Mouse (Mus musculus) embryonic stem cell, embryonic (primary cell): Measurements from ENCODE around the gene Gm20388.

Experiments used
- CTCF ChIA-PET, 4 experiments: fragments of 300-600 bp in 2 of 4; fragments of 350-600 bp in 2 of 4; sonication (Branson Sonifier 250); formaldehyde crosslinking; loops; one replicate each; lab custom pipeline; 2022; ENCODE audit warnings: inconsistent platforms in 2 of 4; lab: Charles Lee
- POLR2A ChIA-PET, 4 experiments: fragments of 300-600 bp in 2 of 4; fragments of 350-600 bp in 2 of 4; sonication (Branson Sonifier 250); formaldehyde crosslinking; loops; one replicate each; lab custom pipeline; 2022; ENCODE audit warnings: antibody characterized with exemption in 4 of 4, inconsistent platforms in 1 of 4; lab: Charles Lee

Gene Gm20388

DNA sequence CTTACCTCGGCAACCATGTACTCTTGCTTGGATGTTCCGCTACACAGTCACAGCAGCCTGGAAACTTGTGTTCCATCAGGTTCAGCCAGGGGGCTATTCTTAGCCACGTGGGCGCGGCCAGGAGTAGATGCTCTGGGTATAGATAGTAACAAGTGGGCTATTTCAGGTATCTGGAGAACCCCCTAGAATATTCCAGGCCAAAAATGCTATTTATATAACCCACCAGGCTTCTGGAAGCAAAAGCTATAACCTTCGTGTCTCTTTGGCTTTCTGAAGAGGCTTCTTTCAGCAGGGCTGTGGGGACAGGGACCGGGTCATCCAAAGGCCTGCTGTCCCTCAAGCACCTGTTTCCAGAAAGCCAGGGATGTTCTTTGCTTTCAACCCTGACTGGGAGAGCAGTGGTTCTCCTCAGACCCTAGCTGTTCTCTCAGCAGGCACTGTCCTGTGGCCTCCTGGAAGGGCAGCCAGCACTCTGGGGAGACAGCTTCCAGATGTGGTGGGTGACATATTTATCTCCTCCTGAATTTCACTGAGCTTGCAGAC is 2540.6 kb downstream of the Gm20388 start:
- POLR2A ChIA-PET, result interaction anchor here in 3 of 4 experiments (0.8 to 1.5 kb wide), 3 partner anchors 13 to 116 kb away, joined by 3 to 5 read pairs (median 4); no protein-coding TSS in a partner anchor
- CTCF ChIA-PET, result interaction anchor here in 1 of 4 experiments (0.5 kb wide), 1 partner anchor 22 kb away, joined by 3 read pairs; no protein-coding TSS in a partner anchor

- CTCF ChIA-PET, result interaction anchor here in 2 of 4 experiments (0.7 kb wide), 2 partner anchors 302 to 768 kb away, joined by 4 to 5 read pairs; no protein-coding TSS in a partner anchor
- POLR2A ChIA-PET, result interaction anchor here in 3 of 4 experiments (0.7 to 1.5 kb wide), 5 partner anchors 9 to 133 kb away, joined by 3 to 4 read pairs (median 3); partner anchors contain the start of gene Mvd (in 3 of the 3)
These were observed 2541.5 kb downstream of the Gm20388 start for GRCm38 (mm10) chr8:122452154-122452553.

DNA sequence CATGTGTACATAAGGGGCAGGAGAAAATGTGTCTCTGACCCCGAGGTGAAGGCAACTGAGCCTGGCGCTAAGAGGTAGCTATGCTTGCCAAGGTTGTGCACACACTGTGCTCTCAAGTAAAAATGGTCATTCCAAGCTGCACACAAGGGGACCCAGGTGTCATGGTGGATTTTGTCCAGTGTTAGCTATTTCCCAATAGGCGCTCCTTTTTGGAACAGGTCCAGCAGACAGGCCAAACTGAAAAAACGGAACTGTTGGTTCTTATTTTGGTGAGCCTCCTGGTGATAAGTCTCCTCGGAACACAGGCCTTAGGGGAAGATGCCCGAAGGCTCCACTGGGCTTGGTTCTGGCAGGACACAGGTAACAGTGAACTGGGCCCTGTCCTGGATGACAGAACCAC is 2543.8 kb downstream of the Gm20388 start:
- CTCF ChIA-PET, result no interaction called here
- POLR2A ChIA-PET, result interaction anchor here in 1 of 4 experiments (1.0 to 1.6 kb wide), 2 partner anchors 10 to 11 kb away, joined by 3 to 5 read pairs; partner anchors contain the start of gene Mvd

DNA sequence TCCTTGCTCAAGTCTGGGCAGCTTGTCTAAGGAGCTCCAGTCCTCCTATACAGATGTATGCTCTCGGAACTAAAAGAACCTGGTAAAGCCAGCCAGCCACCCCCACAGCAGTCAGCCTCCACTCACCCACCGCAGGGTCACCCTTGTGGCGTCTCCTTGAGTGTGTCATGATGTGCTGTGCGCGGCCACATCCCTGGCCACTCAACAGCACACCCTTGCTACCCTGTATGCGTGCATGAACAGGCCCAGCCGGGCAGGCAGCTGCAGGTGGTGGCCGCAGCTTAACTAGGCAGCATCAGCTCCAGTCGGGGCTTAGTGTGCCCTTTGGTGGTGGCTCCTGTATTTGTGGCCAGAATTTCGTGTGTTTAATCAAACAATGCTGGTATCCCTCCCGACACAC is 2546.5 kb downstream of the Gm20388 start:
- ChIA-PET POLR2A (interaction anchor here in 2 of 4 experiments (1.0 to 2.5 kb wide), 5 partner anchors 14 to 66 kb away, joined by 3 to 9 read pairs (median 8); partner anchors contain the start of gene Mvd (in 2 of the 2)), CTCF (interaction anchor here in 1 of 4 experiments (0.7 to 0.9 kb wide), 2 partner anchors 14 to 101 kb away, joined by 3 to 4 read pairs; partner anchors contain the start of gene Mvd)

DNA sequence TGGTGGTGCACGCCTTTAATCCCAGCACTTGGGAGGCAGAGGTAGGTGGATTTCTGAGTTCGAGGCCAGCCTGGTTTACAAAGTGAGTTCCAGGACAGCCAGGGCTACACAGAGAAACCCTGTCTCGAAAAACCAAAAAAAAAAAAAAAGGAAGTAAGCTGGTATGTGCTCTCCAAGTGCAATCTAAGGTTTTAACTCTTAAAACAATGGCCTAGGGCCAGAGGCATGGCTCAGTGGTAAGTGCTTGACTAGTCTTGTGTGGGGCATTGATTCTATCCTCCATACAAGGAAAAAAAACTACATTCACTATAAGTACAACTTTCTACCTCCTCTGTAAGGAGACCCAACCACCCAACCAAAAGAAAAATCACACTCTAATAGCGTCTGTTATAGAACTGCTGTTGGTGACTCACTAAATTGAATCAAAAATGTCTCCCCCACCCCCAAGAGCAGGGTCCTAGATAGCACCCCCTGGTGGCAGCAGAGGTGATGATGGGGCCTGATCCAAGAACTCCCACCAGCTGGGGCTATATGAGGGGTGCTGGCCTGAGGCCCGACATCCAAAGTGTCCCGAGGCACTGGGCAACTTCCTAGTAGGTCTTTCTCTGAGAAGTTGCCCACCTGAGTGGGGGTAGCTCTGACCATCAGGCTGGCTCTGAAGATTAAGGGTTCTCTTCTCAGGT is 2548.7 kb downstream of the Gm20388 start:
- ChIA-PET CTCF (interaction anchor here (0.5 to 1.8 kb wide), 10 partner anchors 10 to 1069 kb away, joined by 3 to 31 read pairs (median 4); partner anchors contain the start of gene Mvd (in 2 of the 4)), POLR2A (interaction anchor here in 3 of 4 experiments (0.7 to 6.8 kb wide), 21 partner anchors 10 to 509 kb away, joined by 3 to 91 read pairs (median 3); partner anchors contain the start of genes Cyba (in 1 of the 3), Galns (in 1 of the 3), Mvd (in 1 of the 3) and Zfpm1 (in 1 of the 3))

DNA sequence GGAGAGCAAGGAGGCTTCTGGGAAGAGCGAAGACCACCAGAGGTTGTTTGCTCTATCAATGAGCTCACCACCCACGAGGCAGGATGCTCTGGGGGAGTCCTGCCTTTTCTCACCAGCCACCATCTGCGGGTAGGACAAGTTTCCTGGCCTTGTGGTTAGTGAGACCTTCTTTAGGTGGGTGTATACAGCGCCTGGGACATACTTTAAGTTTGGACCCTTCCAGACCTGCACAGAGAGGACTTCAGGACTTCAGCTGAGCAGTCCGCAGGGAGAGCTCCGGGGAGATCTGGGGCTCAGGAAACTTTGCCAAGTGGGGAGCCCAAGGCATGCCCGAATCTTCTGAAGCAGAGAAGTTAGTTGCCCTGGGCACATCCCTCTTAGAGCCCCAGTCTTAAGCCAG is 2549.3 kb downstream of the Gm20388 start:
- POLR2A ChIA-PET, result interaction anchor here in 3 of 4 experiments (0.6 to 6.8 kb wide), 25 partner anchors 9 to 510 kb away, joined by 3 to 91 read pairs (median 3); partner anchors contain the start of genes Mvd (in 2 of the 3), Cyba (in 1 of the 3), Galns (in 1 of the 3) and Zfpm1 (in 1 of the 3)
- CTCF ChIA-PET, result interaction anchor here (0.5 to 1.8 kb wide), 16 partner anchors 9 to 1343 kb away, joined by 3 to 31 read pairs (median 4); partner anchors contain the start of gene Mvd (in 2 of the 4)

- ChIA-PET POLR2A (interaction anchor here in 3 of 4 experiments (0.6 to 6.8 kb wide), 36 partner anchors 8 to 511 kb away, joined by 3 to 91 read pairs (median 3); partner anchors contain the start of genes Mvd (in 2 of the 3), Cdt1 (in 1 of the 3), Cyba (in 1 of the 3) and Galns (in 1 of the 3)), CTCF (interaction anchor here (0.6 to 1.8 kb wide), 13 partner anchors 8 to 1342 kb away, joined by 3 to 31 read pairs (median 3); partner anchors contain the start of gene Mvd (in 2 of the 4))
These were observed 2550.2 kb downstream of the Gm20388 start, which contains the start of gene Snai3 for GRCm38 (mm10) chr8:122460524-122461472. TSS of gene Snai3 (minus strand) at chr8:122460733.

- CTCF ChIA-PET, result interaction anchor here in 3 of 4 experiments (0.5 to 1.0 kb wide), 3 partner anchors 13 to 192 kb away, joined by 3 to 8 read pairs (median 3); no protein-coding TSS in a partner anchor
- POLR2A ChIA-PET, result interaction anchor here in 2 of 4 experiments (0.7 to 6.8 kb wide), 13 partner anchors 8 to 178 kb away, joined by 3 to 91 read pairs (median 4); partner anchors contain the start of genes Mvd (in 2 of the 2), Cdt1 (in 1 of the 2) and Cyba (in 1 of the 2)
These were observed 2551.0 kb downstream of the Gm20388 start for GRCm38 (mm10) chr8:122461473-122462148.

DNA sequence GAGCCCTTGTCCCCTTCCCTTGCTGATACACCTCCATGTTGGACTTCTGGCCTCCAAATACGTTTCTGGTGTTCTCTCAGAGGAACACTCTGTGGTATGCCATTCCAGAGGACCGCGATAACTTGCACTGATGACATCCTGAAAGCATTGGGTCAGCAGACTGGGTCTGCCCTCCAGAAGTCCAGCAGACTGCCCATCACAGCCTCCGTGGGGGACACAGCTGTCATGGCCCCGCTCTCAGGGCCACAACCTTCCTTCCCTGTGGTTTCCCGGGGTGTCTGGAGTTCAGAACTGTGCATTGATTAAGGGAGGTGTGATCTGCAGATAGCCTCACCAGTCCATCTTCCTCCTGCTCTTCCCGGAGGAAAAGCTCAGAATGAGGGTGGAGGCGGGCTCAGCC is 2551.9 kb downstream of the Gm20388 start:
- POLR2A ChIA-PET, result interaction anchor here in 2 of 4 experiments (0.6 to 6.8 kb wide), 7 partner anchors 9 to 511 kb away, joined by 3 to 91 read pairs (median 4); partner anchors contain the start of genes Mvd (in 2 of the 2) and Cyba (in 1 of the 2)
- CTCF ChIA-PET, result interaction anchor here in 2 of 4 experiments (0.6 to 1.0 kb wide), 2 partner anchors 155 to 193 kb away, joined by 3 read pairs; no protein-coding TSS in a partner anchor

DNA sequence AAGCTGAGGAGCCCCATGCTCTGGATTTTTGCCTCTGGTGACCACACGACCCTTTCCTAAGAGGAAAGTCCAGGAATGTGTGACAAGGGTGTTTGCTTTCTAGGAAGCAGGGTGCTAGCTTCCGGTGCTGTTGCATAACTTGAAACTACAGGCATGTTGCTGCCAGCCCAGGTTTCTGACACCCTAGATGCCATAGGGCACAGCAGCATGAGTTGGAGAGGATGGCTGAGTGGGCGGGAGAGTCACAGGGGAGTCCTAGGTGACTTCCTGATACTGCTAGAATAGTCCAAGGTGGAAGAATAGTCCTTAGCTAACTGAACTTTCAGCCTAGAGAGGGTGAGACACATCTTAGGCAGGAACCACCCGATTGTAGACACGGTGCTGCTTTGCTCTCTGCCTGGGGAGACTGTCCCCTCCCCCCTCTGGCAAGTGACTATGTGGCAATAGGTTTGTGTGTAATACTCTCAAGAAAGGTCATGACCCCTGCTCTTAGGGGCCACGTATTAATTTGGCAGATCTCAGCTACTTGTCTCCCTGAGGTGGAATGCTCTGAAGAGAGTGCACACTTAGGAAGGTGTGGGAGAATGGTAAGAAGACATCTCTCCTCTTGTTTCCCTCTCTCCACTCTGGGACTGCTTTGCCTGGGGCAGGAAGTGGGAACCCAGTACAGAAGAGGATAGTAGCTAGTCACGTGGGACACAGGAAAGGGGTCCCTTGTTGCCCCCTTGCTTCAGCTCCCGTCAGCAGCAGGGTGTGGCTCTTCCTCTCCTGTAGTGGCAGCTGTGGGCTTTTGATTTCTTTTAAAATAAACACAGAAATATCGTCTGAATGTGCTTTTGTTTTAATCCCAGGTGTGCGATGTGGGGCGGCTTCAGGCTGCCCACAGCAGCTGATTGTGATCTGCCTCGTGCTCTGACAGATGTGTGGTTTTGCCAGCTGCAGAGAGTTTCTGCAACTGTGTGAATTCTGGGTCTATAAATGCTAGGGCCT is 2553.3 kb downstream of the Gm20388 start:
- POLR2A ChIA-PET, result interaction anchor here in 3 of 4 experiments (0.7 to 6.8 kb wide), 8 partner anchors 11 to 216 kb away, joined by 3 to 91 read pairs (median 6); partner anchors contain the start of genes Mvd (in 2 of the 3) and Cyba (in 1 of the 3)
- CTCF ChIA-PET, result interaction anchor here in 1 of 4 experiments (0.7 kb wide), 1 partner anchor 22 kb away, joined by 3 read pairs; no protein-coding TSS in a partner anchor

GRCm38 (mm10) chr8:122464985-122465384 is 2554.3 kb downstream of the Gm20388 start:
- POLR2A ChIA-PET, result interaction anchor here in 2 of 4 experiments (0.6 to 6.8 kb wide), 8 partner anchors 10 to 359 kb away, joined by 3 to 91 read pairs (median 5); partner anchors contain the start of gene Mvd (in 2 of the 2)

GRCm38 (mm10) chr8:122467816-122468215 is 2557.2 kb downstream of the Gm20388 start:
- POLR2A ChIA-PET, result interaction anchor here in 1 of 4 experiments (1.2 kb wide), 1 partner anchor 89 kb away, joined by 3 read pairs; no protein-coding TSS in a partner anchor
- CTCF ChIA-PET, result no interaction called here

More at GRCm38 (mm10) chr8:122464985-122465384, 2554.3 kb downstream of the Gm20388 start:
- CTCF ChIA-PET, result no interaction called here

DNA sequence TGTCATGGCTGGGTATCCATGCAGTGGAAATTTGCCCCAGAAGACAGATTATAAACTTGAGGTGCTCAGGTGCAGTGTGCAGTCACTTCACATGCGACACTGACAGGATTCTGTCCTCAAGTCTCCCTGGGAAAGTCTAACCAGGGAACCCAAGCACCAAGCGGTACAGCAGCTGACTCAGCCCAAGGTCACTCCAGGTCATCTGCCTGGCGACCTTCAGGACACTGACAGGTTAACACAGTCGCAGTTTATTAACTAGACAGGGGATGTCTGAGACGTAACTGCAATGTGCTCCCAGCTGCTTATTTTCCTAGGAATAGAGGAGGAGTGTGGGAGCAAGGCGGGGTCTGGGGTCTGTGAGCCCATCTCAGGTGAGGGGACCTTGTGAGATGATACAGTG is 2558.8 kb downstream of the Gm20388 start:
- CTCF ChIA-PET, result interaction anchor here in 1 of 4 experiments (0.5 kb wide), 1 partner anchor 546 kb away, joined by 12 read pairs; no protein-coding TSS in a partner anchor
- POLR2A ChIA-PET, result interaction anchor here in 2 of 4 experiments (0.7 to 2.8 kb wide), 6 partner anchors 9 to 519 kb away, joined by 3 to 12 read pairs (median 4); partner anchors contain the start of genes Cyba (in 1 of the 2), Mvd (in 1 of the 2) and Snai3 (in 1 of the 2)

DNA sequence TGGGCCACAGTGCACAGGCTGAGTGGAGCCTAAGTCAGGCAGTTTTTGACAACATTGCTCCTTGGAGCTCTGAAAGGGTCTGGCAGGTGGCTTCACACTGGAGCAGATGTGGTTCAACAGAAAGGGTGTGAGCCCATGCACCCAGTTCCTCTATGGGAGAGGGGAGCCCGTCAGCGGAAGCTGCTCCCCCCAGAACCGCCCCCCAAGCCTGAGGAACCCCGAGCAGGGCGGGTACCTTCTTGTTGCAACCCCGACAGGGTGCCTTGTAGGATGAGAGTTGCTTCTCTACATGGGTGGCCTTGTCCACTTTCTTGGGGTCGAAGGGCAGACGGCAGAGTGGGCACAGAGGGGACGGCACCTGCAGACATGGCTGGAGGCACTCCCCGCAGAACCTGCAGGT is 2559.3 kb downstream of the Gm20388 start:
- ChIA-PET POLR2A (interaction anchor here in 1 of 4 experiments (0.8 to 2.8 kb wide), 5 partner anchors 10 to 519 kb away, joined by 3 to 12 read pairs (median 5); partner anchors contain the start of genes Cyba, Mvd and Snai3), CTCF (no interaction called here)
